Mouse (Mus musculus) forebrain, embryonic 10.5 days (tissue): ENCODE data around the gene Rnps1. TPM values are rescaled to one million over a fixed set of nuclear protein-coding genes. Genes with fewer than 3 reads are reported as not detected.
A peak's percentile ranks its signal among the peaks of the same experiment; 100 is the strongest.
"Not testable (repeated sequence)": the region's sequence is repeated elsewhere in the genome, so short reads cannot be mapped to it uniquely, and the experiment has no call there.

ENCODE experiments used
- DNase-seq: peaks from one replicate; pipeline ENCODE4 v3.0.0-alpha.2; 2017; ENCODE audit warnings: low spot score; ENCODE audit errors: extremely low spot score
- H3K27ac ChIP-seq: fragments of 300-500 bp; sonication (generic); 2 replicates; pipeline ENCODE4 v1.5.1; 2016; ENCODE audit warnings: mild to moderate bottlenecking
- H3K27me3 ChIP-seq: fragments of 300-500 bp; sonication (generic); 2 replicates; pipeline ENCODE4 v1.6.1; 2016; ENCODE audit warnings: mild to moderate bottlenecking; ENCODE audit not compliant: poor library complexity, severe bottlenecking
- H3K36me3 ChIP-seq: fragments of 300-500 bp; sonication (generic); replicated peaks from 2 replicates; pipeline ENCODE4 v1.6.1; 2016; ENCODE audit warnings: mild to moderate bottlenecking, moderate library complexity
- H3K4me1 ChIP-seq: fragments of 300-500 bp; sonication (generic); 2 replicates; pipeline ENCODE4 v1.6.1; 2016
- H3K4me3 ChIP-seq: fragments of 300-500 bp; sonication (generic); 2 replicates; pipeline ENCODE4 v1.5.1; 2016; ENCODE audit warnings: mild to moderate bottlenecking, moderate library complexity
- H3K9me3 ChIP-seq: fragments of 300-500 bp; sonication (generic); 2 replicates; pipeline ENCODE4 v1.6.1; 2016; ENCODE audit warnings: mild to moderate bottlenecking, moderate library complexity
- WGBS: fragments of 180-500 bp; shearing (Covaris S2); methylation state at CpG from one replicate; pipeline ENCODE4 v1.1.7; 2016; 5-methylcytosine and 5-hydroxymethylcytosine counted together
- polyA plus RNA-seq: library from polyadenylated mRNA; unstranded; fragments of >200 nt; fragmentation: Nextera tagmentation; extraction: Ambion mirVana; gene quantifications from 2 replicates; pipeline ENCODE4 v1.2.1, GENCODE M21; 2016

Rnps1 gene
- polyA plus RNA-seq, 1 experiment from 2014 or later, result 493 TPM

GRCm38 (mm10) chr17:24413557-24414211 lies 681 bp upstream of the Rnps1 start:
- H3K27me3 ChIP-seq, result no peaks in the 10 kb centered on the region
- H3K27ac ChIP-seq, result peak overlapping the region; percentile 99
- peak overlapping the region; percentile 78 for H3K4me3 ChIP-seq
- H3K9me3 ChIP-seq, result no peaks in the 10 kb centered on the region
- H3K36me3 ChIP-seq, result peaks cover 64% of the 10 kb centered on the region
- peaks cover 30% of the 10 kb centered on the region for H3K4me1 ChIP-seq
- no peak for DNase-seq
- WGBS, result 36% methylated on average over 22 of the region's 22 CpGs

DNA sequence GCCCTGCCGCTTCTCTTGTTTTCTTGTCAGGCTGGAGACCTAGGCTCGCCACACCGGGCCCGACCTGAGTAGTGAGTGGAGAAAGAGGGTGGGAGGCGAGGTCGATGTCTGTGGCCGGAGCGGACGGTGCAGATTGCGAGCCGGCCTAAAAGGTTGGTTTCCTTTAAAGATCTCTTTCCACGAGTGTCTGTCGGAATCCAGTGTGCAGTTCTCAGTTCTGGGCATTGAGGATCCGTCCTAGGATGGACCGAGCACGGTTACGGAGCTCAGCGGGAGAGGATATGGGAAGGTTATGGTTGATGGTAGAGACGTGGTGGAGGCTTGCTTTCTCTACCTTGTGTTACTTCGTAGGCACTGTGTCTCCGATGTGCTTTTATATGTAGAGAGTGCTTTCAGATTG lies 646 bp downstream of the Rnps1 start:
- WGBS, result under 1% methylated on average over 21 of the region's 21 CpGs
- H3K36me3 ChIP-seq, result peaks cover 64% of the 10 kb centered on the region

DNA sequence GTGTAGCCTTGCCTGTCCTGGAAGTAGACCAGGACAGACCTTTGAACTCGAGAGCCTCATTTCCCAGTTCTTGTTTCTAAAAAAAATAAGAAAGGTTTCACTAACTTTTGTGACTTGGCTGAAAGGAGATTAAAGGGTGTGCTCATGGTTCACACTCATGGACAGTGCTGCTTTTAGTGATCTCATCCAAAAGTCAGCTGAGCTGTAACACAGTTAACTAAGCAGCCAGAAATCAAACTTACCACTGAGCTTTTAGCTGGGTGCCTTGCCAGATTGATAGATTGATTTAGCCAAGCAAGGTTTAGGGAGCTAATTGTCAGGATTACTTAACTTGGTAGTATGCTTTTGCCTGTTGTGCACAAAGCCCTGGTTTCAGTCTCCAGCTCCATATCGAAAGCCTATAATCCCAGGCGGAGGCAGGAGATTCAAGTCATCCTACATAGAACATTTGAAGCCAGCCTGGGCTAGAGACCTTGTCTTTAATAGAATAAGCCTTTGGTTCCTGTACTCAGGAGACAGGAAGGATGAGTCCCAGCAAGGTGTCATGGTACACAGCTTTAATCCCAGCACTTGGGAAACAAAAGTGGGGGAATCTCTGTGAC lies 1.8 kb downstream of the Rnps1 start:
- H3K27me3 ChIP-seq, result no peaks in the 10 kb centered on the region
- no peaks in the 10 kb centered on the region for H3K9me3 ChIP-seq
- peaks cover 30% of the 10 kb centered on the region for H3K4me1 ChIP-seq
- peak overlapping the region; percentile 78 for H3K4me3 ChIP-seq
- H3K36me3 ChIP-seq, result peaks cover 67% of the 10 kb centered on the region
- peak overlapping the region; percentile 99; the same call in 1 of the 2 replicates for H3K27ac ChIP-seq
- 89% methylated on average over 3 of the region's 3 CpGs for WGBS
- no peak for DNase-seq

More for the DNA sequence above, 646 bp downstream of the Rnps1 start:
- Histone ChIP-seq H3K4me1 (peaks cover 30% of the 10 kb centered on the region), H3K9me3 (no peaks in the 10 kb centered on the region), H3K27ac (peak overlapping the region; percentile 99), H3K4me3 (peak overlapping the region; percentile 78), H3K27me3 (no peaks in the 10 kb centered on the region)
- DNase-seq, result no peak

DNA sequence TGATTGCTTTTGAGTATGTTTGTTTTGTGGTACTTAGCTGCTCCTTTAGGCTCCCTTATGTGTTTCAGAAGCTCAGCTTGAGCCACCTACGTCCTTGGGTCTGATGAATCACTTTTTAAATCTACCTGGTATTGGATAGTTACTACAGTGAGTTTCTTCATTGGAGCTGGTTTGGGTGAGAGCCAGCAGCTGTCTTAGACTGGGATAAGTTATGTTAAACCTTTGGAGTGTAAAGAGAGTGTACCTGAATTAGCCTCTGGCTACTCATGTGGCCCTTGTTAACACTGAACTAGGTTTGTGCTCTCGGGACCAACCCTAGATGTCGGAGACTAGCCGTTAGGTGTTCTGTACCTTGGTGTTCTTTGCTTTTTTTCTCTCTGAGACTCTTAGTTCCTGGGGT lies 8.7 kb downstream of the Rnps1 start:
- Histone ChIP-seq H3K4me3 (no peak overlapping the region), H3K4me1 (peaks cover 16% of the 10 kb centered on the region), H3K27me3 (no peaks in the 10 kb centered on the region), H3K9me3 (no peaks in the 10 kb centered on the region), H3K36me3 (peaks cover 82% of the 10 kb centered on the region), H3K27ac (no peak overlapping the region)
- 90% methylated on average over 4 of the region's 4 CpGs for WGBS
- no peak for DNase-seq

DNA sequence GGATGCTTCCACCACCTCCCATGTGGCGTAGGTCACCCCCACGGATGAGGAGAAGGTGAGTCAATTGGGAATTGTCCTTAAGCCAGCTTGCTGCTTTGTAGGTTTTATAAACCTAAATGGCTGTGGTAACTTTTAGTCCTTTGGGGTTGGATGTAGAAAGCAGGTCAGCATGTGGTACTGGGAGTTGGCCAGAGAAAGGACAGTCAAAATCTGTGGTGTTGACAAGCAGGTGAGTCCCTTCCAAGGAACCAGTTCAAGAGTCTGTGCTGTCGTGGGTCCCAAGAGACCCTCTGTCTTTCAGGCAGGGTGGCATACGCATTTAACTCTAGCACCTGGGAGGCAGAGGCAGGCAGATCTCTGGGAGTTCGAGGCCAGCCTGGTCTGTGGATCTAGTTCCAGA lies 10.1 kb downstream of the Rnps1 start:
- H3K4me3 ChIP-seq, result no peak overlapping the region
- H3K4me1 ChIP-seq, result peaks cover 16% of the 10 kb centered on the region
- no peak overlapping the region for H3K27ac ChIP-seq
- no peaks in the 10 kb centered on the region for H3K27me3 ChIP-seq
- H3K36me3 ChIP-seq, result peaks cover 72% of the 10 kb centered on the region
- DNase-seq, result no peak
- H3K9me3 ChIP-seq, result no peaks in the 10 kb centered on the region
- 94% methylated on average over 5 of the region's 5 CpGs for WGBS

- 92% methylated on average over 6 of the region's 8 CpGs for WGBS
- Histone ChIP-seq H3K36me3 (peaks cover 70% of the 10 kb centered on the region), H3K4me1 (peaks cover 16% of the 10 kb centered on the region)
- H3K27ac ChIP-seq, DNase-seq, H3K27me3 ChIP-seq, H3K9me3 ChIP-seq, H3K4me3 ChIP-seq: not testable (repeated sequence)
Observed at GRCm38 (mm10) chr17:24425326-24425725, 11.0 kb downstream of the Rnps1 start.

DNA sequence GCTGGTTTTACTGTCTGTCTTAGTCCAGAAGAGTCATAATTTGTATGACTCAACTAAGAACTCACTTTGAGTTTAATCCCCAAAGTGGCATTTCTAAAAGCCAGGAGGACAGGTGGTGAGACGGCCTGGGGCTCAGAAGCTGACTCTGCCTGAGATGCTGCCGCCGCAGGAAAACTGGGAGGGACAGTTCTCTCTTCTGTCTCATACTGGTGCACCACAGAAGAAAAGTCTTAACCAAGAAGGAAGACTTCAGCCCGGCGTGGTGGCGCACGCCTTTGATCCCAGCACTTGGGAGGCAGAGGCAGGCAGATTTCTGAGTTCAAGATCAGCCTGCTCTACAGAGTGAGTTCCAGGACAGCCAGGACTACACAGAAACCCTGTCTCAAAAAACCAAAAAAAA lies 11.5 kb downstream of the Rnps1 start:
- WGBS, result 90% methylated on average over 7 of the region's 7 CpGs
- Histone ChIP-seq H3K36me3 (peaks cover 70% of the 10 kb centered on the region), H3K4me1 (peaks cover 16% of the 10 kb centered on the region), H3K27me3 (no peaks in the 10 kb centered on the region), H3K4me3 (peak overlapping the region; percentile 83; the same call in 1 of the 2 replicates), H3K9me3 (no peaks in the 10 kb centered on the region), H3K27ac (no peak overlapping the region)
- no peak for DNase-seq

GRCm38 (mm10) chr17:24426471-24427169 lies 12.3 kb downstream of the Rnps1 start, which contains the start of gene Eci1:
Eci1 (plus strand) TSS chr17:24426641.
- Histone ChIP-seq H3K27me3 (no peaks in the 10 kb centered on the region), H3K36me3 (peaks cover 64% of the 10 kb centered on the region), H3K4me3 (peak within 1 kb of the TSS; percentile 83), H3K9me3 (no peaks in the 10 kb centered on the region), H3K27ac (peak within 1 kb of the TSS; percentile 98), H3K4me1 (peaks cover 16% of the 10 kb centered on the region)
- peak; percentile 92 for DNase-seq
- WGBS, result under 1% methylated on average over 48 of the region's 48 CpGs

GRCm38 (mm10) chr17:24427170-24427557 lies 12.8 kb downstream of the Rnps1 start:
- peaks cover 63% of the 10 kb centered on the region for H3K36me3 ChIP-seq
- H3K27me3 ChIP-seq, result no peaks in the 10 kb centered on the region
- peak overlapping the region; percentile 98 for H3K27ac ChIP-seq
- no peaks in the 10 kb centered on the region for H3K9me3 ChIP-seq
- no peak for DNase-seq
- WGBS, result 18% methylated on average over 8 of the region's 8 CpGs
- peak overlapping the region; percentile 83 for H3K4me3 ChIP-seq
- H3K4me1 ChIP-seq, result peaks cover 16% of the 10 kb centered on the region

DNA sequence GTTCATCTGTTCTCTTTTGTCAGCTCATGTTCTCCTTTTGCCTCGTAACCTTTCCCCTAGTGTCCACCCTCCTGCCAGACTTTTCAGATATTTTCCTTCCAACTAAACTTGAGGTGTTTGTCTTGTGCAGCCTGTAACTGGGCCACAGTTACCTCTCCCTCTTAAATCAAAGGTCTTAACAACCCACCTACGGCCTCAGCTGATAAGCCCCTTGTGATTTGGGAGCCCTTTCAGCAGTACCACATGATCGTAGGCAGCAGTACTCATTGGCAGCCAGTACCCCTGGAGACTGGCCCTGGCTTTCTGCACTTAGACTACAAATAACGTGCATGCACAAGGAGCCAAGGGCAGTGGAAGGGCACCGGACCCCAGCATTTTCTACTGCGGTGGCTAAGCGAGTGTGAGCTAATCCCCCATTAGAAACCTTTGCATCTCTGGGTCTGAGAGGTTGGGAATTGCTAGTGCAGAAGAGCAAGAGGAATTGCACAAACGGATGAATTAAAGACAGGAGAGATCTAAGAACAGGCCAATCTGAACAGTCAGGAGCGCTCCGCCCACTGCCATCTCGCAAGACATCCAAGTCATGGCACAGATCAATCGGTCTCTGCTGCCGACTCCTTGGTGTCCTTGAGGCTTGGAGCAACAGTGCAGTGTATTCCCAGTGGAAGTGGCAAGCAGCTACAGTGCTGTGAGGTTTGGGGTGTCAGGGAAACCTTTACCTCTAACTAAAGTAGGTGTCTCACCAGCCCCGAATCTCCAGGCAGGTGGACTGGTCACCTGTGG lies 15.0 kb downstream of the Rnps1 start:
- Histone ChIP-seq H3K4me1 (peaks cover 16% of the 10 kb centered on the region), H3K9me3 (no peaks in the 10 kb centered on the region), H3K36me3 (peaks cover 59% of the 10 kb centered on the region), H3K4me3 (no peak overlapping the region), H3K27me3 (no peaks in the 10 kb centered on the region), H3K27ac (no peak overlapping the region)
- 91% methylated on average over 14 of the region's 14 CpGs for WGBS
- no peak for DNase-seq

GRCm38 (mm10) chr17:24437016-24437415 lies 22.7 kb downstream of the Rnps1 start:
- Histone ChIP-seq H3K27ac (no peak overlapping the region), H3K4me3 (no peak overlapping the region), H3K36me3 (peaks cover 95% of the 10 kb centered on the region), H3K4me1 (no peaks in the 10 kb centered on the region), H3K27me3 (no peaks in the 10 kb centered on the region), H3K9me3 (no peaks in the 10 kb centered on the region)
- WGBS, result 82% methylated on average over 5 of the region's 5 CpGs
- no peak for DNase-seq

DNA sequence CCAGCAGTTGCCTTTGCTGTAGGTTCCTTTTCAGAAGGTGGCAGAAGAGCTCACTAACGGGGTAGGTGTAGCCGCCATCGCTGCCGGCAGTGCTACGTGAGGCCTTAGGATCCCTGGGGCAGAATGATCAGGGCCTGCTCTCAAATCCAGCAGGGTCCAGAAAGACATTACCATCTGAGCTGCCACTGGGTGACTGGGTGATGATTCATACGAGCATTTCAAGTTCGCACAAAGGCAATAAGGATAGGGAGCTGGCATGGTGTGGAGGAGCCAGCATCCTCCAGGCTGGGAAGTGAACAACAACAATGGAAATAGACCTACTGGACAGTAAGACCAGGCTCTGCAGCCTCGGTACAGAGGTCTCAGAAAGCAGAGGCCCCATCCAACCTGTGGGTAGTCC lies 26.0 kb downstream of the Rnps1 start:
- H3K27me3 ChIP-seq, result no peaks in the 10 kb centered on the region
- WGBS, result 91% methylated on average over 8 of the region's 8 CpGs
- peaks cover 100% of the 10 kb centered on the region for H3K36me3 ChIP-seq
- no peak overlapping the region for H3K4me3 ChIP-seq
- H3K4me1 ChIP-seq, result no peaks in the 10 kb centered on the region
- no peak overlapping the region for H3K27ac ChIP-seq
- DNase-seq, result no peak
- H3K9me3 ChIP-seq, result no peaks in the 10 kb centered on the region
